Mouse (Mus musculus): ENCODE results near the gene Hoxb9.

Hoxb9 gene

DNA sequence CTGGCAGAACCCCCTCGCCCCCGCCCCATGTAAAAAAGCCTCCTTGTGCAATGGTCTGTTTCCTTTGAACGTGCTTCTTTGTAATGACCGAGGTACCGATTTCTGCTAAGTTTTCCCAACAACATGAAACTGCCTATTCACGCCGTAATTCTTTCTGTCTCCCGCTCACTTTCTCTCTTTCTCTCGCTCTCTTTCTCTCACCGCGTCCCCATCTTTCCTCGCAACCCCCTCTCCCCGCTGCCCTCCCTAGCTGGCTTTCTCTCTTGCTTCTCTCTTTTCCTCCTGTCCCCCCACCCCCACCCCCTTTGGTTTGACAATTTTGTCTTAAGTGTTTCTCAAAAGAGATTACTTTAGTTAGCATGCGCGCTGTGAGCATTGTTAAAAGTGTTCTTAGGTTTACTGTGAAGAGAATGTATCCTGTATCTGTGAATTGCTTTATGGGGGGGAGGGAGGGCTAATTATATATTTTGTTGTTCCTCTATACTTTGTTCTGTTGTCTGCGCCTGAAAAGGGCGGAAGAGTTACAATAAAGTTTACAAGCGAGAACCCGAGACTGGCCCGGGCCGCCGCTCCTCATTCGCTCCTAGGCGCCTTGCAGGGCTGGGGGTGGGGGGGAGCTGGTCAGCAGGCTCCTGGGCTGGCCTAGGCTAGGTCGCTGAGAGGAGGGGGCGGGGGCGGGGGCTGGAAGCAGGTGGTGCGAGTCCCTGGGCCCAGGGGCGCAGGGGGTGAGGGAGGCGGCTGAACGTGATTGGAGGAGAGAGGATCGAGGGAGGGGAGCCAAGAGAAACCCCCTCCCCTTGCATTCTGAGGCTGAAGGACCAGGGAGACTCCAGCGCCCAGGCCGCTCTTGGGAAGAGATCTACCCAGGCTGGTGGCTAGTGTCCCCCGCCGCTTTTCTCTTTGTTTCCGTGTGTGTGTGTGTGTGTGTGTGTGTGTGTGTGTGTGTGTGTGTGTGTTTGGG is 13.8 kb downstream of the Hoxb9 start:
- DNase-seq (ENCODE audit: low spot score), result no peak

DNA sequence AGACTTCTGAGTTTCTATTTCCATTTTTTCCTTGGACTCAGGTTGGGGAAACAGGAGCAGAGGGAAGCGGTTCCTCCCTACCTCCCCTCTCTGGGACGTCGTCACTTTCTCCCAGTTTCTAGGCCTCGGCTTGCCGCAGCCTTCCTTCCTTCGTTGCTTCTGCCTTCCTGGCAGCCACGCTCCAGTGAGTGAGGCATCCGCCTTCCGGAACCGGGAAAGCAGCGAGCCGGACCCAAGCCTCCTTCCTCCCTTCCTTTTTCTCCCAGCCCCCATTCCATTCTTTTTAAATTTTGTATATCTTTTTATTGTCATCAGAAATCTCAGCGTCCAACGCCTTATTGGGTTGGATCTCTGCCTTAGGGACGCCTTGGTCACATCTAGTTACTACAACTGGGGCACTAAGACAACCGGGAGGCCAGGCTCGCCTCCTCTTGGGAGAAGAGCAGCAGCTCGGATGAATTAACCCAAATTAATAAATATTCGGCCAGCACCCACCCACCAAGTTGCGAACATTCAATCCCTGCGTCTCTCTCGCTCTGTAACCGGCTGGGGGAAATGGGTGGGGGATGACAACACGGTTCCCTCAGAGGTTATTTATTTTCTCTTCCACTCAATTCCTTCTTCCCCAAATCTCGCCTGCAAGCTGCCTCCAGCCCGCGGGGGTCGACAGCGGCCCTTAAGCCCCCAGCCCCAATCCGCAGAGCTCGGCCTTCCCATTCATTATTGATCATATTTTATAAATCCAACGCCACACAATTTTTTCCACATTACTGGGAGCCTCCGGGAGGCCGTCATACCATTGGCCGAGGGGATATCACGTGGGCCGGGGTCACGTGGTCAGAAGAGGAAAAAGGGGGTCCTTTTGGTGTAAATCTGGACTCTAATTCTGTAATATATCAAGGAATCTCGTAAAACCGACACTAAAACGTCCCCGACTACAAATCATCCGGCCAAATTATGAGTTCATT is 14.8 kb downstream of the Hoxb9 start, which contains the start of gene Hoxb7:
Gene Hoxb7 (plus strand): TSS at position 853 of the 968 bp plus-strand sequence.
- DNase-seq (ENCODE audit: low spot score), result no peak

DNA sequence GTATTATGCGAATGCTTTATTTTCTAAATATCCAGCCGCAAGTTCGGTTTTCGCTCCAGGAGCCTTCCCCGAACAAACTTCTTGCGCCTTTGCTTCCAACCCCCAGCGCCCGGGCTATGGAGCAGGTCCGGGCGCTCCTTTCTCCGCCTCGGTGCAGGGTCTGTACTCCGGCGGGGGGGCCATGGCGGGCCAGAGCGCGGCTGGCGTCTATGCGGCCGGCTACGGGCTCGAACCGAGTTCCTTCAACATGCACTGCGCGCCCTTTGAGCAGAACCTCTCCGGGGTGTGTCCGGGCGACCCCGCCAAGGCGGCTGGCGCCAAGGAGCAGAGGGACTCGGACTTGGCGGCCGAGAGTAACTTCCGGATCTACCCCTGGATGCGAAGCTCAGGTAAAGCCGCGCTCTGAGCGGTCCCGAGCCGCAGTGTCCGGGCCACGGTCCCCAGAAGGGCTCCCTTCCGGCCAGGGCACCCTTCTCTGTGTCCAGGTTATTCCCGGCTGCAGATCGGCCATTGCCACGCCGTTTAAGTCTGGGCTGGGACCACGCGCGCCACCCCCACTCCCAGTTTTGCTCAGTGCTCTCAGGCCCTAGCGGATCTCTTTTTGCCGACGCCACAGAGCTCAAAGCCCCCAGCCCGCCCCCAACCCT is 15.6 kb downstream of the Hoxb9 start:
- DNase-seq (ENCODE audit: low spot score), result no peak

DNA sequence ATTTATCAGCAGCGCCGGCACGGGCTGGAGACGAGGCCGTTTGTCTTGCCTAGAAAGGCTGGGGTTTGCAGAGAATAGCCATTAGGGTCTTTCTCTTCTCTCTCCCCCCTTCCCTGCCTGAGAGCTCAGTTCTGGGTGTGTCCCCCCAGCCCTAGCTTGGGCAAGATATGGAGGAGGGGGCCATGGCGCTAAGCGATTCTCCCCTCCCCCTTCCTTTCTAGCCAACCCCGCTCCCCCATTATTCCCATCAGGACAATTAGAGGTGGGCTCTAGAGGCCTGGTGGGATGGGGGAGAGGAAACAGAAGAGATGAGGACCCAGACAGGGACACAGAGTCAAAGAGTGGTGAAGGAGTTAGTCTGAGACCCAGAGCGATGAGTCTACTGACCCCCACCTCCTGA is 16.2 kb downstream of the Hoxb9 start:
- no peak for DNase-seq (ENCODE audit: low spot score)

DNA sequence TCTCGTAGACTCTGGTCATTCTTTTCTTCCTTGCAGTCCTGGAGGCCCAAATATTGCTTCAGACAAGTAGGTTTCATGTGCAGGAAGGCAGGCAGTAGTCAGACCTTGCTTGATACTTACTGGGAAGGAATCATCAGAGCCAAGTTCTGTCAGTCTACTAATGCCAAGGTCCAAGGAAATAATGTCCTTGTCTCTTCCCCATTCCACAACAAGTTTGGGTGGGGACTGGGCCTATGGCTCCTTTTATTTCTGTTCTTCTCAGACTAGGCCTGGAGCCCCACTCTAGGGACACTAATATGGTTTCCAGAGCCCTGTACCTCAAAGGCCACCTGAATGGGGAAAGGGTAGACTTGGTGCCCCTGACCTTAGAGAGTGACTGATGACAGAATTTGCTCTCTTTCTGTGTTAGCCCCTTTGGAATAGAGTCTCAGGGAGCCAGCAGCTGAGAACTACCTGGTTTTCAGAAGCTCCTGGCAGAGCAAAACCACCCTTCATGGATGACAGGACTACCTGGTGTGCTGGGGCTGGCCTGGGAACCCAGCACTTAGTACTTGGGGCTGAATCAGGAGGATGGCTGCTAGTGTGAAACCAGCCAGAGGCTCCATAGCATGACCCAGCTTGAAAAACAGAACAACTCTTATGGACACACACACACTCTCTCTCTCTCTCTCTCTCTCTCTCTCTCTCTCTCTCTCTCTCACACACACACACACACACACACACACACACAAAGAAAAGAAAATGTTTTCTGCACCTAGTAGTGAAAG is 17.4 kb downstream of the Hoxb9 start:
- no peak for DNase-seq (ENCODE audit: low spot score)

DNA sequence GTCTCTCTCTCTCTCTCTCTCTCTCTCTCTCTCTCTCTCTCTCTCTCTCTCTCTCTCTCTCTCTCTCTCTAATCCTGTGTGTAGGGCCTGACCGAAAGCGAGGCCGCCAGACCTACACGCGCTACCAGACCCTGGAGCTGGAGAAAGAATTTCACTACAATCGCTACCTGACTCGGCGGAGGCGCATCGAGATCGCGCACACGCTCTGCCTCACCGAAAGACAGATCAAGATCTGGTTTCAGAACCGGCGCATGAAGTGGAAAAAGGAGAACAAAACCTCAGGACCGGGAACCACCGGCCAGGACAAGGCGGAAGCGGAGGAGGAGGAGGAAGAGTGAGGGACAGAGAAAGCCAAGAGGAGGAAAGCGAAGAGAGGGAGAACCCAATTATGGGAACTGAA is 18.0 kb downstream of the Hoxb9 start:
- DNase-seq (ENCODE audit: low spot score), result no peak

DNA sequence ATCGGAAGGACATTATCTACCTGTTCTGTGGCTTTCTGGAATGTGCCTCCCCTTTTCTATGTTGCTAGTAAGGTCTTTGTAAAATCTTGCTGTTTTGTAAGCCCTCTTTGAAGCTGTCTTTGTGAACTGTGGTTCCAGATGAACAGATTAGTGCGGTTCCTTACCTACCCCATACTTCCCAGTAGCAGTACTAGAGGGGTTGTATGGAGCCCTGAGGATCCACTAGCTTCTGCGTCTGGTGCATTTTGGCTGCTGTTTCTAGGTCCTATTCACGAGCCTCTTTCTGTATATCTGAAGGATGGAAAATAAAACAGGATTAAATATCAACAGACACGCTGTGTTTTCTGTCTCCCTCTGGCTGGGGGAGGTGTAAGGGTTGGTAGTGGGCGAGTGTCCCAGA is 18.6 kb downstream of the Hoxb9 start:
- DNase-seq (ENCODE audit: low spot score), result no peak

DNA sequence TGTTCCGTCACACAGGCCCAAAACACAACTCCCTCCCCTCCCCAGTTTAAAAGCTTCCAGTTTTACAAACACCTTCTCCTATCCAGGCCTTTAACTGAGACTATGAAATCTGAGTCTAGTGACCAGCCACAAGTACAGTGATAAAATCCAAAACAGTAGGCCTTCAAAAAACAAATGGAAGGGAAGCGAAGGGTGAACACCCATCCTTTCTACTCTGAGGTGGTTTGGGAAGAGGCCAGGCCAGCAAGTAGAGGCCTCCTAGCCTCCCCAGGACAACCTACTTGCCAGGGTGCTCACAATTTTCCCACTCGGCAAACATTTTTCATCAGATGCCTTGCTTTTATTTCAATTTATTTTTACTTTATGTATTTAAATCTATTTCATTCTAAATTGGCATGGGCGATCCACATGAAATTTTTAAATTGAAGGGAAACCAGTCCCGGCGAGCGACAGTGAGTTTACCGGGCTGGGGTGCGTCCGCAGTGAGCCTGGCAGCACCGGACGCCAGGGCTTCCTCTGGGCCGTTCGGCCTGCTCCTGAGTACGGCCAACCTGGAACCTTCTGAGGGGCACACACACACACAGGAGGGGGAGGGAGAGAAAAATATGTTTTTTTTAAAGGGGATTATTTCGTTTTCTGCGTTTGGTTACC is 19.6 kb downstream of the Hoxb9 start:
- no peak for DNase-seq (ENCODE audit: low spot score)

DNA sequence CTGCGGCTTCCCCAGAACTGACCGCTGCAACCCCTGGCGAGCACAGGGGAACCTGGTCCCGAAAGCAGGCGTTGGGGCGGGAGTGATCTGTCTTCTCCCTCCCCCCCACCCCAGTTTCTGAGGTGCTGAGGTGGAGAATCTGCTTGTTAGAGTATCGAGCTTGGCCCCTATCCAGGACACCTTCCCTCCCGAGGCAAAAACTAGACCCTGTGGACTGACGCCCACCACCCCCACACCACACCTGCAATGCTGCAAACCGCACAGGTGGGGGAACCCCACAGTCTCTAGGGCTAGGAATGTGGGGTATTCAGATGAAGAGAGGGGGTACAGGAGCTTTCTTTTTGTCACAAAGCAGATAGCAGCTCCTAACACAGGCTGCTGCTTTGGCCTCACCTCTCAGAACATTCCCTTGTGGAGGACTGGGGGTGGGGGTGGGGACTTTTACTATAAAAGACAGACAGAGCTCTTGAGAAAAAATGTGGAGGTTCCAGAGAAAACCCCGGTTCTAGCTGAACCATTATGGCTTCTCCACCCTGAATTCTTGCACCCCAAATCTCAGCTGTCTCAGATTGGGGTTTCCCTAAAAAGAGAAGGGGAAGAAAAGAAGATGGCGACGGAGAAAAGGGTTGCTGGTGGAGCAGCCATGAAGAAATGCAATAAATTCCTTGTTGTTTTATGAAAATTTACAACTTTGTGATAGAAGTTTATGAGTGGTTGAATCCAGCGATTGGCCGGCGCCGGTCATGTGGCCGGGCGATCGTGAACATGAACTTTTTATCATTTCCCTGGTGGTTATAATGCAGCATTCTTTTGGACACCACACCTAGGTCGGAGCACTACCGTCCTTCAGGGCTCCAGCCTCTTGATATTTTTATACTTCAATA is 20.7 kb downstream of the Hoxb9 start, which contains the start of gene Hoxb6:
Gene Hoxb6 (plus strand): TSS at position 796 of the 884 bp plus-strand sequence.
- DNase-seq (ENCODE audit: low spot score), result no peak

DNA sequence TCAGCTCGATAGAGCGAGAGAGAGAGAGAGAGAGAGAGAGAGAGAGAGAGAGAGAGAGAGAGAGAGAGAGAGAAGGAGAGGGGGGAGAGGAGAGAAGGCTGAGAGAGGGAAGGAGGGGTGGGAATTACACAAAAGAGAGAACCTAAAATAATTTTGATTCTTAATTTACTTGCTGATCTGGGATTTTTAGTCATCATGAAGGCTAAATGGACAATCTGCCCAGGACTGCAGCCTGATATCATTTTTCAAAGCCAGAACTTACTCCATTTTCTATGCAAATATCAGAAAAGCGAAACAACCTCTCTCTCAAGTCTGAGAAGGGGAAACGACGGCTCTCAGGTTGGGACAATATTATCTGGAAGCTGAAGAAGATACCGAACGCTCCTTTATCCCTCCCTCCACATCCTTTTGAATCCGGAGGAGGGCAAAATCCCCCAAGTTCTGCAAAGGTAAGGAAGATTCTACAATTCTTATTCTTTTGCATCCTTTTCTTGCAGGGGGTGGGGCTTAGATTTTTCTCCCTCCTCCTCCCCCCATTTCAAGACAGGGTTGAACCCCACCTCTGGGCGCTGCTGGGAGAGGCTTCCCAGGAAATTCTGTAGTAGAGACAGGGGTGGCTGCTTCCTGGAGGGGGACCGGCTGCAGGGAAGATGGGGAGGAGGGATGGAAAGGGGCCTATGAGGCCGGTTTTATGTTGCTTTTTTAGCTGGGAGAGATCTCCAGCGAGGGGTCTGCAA is 21.5 kb downstream of the Hoxb9 start:
- DNase-seq (ENCODE audit: low spot score), result no peak

DNA sequence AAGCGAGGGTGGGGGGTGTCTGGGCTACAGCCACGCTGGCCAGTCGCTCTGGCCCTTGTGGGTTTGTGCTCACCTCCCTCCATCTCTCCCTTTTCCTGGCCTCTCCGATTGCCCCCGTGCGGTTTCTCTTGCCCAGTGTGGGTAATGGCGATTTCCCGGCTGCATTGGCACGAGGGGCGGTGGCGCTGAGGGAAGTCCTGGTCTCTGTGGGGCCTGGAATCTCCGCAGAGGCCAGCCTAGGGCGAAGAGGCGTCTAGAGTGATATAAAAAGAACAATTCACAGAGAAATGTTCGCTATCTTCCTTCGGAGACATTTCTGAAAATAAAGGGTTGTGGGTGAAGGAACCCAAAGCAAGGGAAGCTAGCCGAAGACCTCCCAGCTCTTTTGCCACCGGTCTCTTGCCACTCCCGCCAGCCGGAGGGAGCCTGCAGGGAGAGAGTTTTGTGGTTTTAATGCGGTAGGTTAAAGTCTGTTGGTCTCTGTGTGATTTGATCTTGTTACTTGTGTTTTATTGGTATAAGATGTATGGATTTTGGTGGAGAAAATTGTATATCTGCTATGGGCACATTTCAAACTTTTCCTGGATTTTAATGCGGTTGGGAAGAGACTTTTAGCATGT is 22.2 kb downstream of the Hoxb9 start:
- DNase-seq (ENCODE audit: low spot score), result no peak

DNA sequence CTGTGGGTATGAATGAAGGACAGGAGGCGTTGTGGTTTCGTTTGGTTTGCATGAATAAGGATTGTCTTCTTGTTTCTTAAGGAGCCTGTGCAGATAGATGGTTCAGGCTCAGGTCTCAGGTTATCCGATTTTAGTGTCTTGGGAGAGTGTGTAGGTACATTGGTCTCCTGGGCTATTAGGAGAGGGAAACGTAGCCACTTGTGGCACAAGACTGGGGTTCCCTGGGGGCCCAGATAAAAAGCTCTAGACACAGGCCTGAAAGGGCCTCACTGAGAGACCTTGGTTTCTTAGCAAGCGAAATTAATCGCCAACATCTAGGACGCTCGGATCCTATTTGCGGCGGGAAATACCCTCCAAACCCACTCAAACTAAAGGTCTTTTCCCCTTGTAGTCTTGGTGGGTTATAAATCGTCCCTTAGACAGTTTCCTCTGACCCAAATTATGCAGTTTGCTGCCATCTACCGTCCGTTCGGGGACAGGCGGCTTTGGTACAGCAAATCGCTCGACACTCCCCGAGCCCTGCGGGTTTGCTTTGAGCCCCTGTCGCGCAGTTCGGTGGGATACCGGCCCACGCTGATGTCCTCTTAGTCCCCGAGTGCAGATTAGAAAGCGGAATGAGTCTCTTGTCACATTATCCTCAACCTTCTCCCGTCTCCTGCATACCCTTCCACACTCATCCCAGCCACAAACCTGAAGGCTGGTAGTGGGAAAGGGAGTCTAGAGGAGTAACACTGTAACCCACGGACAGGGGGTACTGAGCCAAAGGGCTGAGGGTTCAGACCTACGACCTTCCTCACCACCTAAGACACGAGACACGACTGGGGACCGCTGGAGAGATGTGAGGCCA is 23.2 kb downstream of the Hoxb9 start:
- DNase-seq (ENCODE audit: low spot score), result peak; percentile 69

DNA sequence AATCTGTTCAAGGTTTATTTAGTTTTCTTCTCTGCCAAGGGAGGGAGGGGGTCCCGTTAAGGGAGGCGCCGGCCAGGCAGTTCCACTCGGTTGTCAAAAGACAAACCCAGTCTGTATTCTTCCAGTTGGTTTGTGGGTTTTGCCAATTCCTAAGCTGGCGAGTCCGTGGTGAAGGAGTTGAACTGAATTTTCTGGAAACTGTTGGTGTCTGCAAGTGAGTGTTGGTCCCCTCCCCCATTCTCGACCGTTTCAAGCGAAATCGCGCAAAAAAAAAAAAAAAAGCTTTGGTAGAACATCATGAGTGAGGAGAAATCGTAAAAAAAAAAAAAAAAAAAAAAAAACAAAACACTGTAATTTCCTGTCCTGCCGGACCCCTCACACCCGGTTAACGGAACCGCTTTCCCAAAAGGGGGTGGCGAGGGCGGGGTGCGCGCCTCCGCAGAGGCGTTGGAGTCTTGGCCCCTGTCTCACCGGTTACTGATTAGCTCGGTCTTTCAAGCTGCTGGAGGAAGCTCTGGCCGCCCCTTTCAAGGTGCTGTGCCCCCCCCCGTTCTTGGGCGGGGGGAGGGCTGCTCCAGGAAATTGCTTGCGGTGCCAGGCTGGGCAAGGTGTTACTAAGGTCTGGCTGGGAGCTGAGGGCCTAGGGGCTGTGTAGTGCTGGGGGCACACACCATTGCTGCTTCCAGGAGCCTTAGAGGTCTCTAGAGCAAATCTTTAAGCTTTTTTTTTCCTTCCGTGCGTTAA is 24.0 kb downstream of the Hoxb9 start:
- no peak for DNase-seq (ENCODE audit: low spot score)

DNA sequence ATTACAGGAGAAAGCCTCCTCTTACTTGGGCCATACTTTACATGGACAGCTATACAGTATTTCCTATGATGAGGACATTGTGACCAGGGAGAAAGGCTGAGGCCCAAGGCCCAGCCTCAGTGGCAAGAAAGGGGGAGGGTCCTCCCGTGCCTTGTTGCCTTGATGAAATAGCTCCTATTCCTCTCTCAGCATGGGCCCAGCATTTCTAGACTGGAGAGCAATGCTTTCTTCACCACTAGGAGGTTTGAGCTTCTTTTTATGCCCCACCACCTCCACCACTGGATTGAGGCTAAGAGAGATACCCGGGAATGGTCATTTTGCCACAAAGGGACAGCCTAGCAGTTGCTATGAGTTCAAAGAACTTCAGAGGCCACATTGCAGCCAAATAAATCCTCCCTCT is 25.7 kb downstream of the Hoxb9 start:
- DNase-seq (ENCODE audit: low spot score), result no peak

DNA sequence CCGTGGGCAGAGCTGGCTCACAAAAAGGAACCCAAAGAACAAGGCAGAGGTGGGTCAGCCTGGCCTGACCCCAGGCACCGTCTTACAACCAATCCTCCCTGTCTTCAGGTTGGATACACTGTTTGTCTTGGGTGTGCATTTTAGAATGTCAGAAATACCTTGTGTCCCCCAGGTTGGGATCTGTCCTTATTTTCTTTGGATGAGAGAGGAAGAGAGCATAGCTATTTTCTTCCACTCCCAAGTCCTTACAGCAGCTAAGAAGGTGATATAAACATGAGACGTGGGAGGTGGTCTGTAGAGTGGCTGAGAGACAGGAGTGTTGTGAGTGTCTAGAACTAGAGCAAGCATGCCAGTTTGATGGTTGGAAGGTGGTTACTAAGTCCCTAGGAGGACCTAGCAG is 26.2 kb downstream of the Hoxb9 start:
- DNase-seq (ENCODE audit: low spot score), result no peak

DNA sequence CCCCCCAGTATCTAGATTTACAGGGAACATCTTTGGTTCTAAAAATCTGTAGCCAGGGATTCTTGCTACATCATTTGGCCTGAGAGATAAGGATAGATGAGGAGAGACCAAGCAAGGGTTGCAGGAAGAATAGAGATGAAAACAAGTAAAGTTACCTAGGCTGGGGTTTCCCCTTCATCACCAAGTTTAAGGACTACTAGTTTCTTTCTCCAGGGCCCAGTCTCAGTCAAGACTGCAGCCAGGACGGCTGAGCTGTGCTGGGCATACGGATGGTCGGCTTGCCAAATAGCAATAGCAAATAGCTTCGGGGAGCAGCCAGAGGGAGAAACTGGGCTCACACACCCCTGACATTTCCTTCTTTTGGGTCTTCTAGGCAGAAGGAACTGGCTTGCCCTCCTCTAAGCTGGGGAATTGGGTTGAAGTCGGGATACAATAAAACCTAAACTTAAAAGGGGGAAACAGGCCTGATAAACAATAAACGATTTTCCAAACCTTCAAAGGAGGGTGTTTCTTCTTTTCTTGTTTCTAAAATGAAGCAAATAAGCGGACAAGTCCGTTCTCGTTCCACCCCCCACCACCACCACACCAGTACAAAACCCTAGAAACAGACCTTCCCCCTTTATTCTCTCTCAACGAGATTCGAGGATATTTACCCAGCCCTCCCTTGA is 26.8 kb downstream of the Hoxb9 start:
- DNase-seq (ENCODE audit: low spot score), result no peak
